Mouse (Mus musculus): ENCODE results near the gene Mpv17l2.

DNA sequence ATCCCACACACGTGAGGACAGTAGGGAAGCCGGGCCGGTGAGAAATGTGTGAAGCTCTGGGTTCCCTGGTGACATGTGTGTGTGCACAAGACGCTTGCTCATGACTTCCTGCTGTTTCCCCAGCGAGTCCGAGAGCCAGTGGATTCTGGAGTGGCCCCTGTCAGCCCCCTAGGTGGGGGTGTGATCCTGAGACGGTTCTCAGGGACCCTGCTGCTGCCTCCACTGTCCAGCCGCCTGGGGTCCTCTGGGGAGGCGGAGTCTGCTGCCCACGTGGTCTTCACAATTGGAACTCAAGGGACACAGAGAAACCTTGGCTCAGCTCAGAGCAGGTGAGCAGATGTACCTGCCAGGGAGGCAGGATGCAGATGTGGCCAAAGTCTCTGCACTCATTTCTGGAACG lies 34.0 kb downstream of the Mpv17l2 start:
- no peak for TF ChIP-seq POLR2A (IDR thresholded peaks at IDR 0.05; ENCODE audit: borderline replicate concordance, extremely low read depth, insufficient read depth, insufficient read length, poor library complexity, severe bottlenecking)
- no peak for TF ChIP-seq CTCF (IDR thresholded peaks at IDR 0.05; ENCODE audit: borderline replicate concordance, extremely low read depth, insufficient read depth, insufficient read length)

All from brain, embryonic 14.5 days (tissue).